Mouse (Mus musculus) right cerebral cortex, postnatal 36 days (tissue): ENCODE measurements around the gene Prpsap1.

Experiments used
- DNase-seq, 2 experiments: peaks; one replicate each; pipeline ENCODE4 v3.0.0; 2022; ENCODE audit warnings: low spot score in 2 of 2, mixed read lengths in 1 of 2

Prpsap1 gene

DNA sequence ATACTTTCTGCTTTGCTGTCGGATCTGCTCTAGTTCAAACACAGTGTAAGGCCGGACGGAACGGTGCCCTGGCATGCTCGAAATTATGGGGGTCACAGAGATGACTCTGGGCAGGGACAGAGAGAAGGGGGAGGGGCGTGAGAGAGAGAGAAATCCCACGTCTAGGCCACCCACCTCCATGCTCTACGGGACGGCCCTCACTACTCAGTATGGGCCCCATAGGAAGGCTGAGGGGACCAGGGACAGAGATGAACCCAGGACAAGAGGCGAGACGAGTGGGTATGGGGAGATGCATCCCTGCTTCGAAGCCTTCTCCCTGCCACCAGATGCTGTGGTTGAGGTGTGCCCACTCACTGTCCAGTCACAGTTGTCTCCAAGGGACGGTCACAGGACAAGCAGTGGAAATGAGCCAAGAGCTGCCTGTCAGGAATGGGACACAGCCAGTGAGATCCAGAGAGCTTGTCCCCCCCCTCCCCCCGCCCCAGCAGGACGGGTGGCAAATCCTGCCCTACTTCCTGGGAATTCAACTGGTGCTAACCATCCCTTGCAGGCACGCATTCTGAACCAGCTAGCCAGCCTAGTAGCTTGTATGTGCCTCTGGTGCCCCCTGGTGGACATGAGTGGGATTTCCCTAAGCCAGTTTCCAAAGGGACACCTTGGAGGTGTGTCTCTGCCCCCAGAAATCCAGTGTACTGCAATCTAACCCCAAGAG is 48.2 kb downstream of the Prpsap1 start:
- DNase-seq, result peak; percentile 84 to 86

DNA sequence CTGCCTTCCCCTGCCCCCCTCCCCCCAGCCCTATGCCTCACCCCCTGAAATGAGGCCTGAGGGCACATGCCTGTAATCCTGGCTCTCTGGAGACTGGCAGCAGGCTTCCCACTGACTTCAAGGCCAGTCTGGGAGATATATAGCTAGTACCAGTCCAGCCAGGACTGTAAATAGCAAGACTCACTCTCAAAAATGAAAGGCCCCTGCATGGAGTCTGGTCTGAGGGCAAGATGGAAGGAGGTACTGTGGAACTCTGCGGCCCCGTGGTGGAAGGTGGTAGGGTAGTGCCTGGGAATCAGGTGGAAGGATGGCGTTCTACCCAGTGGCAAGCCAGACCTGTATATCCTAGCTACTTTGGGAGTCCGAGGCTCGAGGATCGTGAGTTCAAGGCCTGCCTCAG is 50.1 kb downstream of the Prpsap1 start:
- no peak for DNase-seq

GRCm38 (mm10) chr11:116443311-116443710 is 50.7 kb downstream of the Prpsap1 start:
- no peak for DNase-seq

DNA sequence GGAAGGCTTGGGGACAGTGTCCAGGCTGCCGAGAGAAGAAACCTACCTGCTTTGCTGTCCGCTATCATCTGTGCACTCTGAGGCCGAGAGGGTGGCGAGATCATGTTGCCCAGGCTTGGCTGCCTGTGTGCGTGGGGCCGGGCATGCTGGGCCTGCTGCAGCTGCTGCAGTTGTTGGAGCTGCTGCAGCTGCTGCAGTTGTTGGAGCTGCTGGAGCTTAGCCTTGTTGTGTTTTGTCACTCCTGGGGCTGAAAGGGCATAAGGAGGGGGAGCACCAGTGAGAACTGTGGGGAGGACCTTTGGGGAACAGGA is 51.2 kb downstream of the Prpsap1 start:
- no peak for DNase-seq

GRCm38 (mm10) chr11:116442129-116442866 is 51.7 kb downstream of the Prpsap1 start:
- no peak for DNase-seq

DNA sequence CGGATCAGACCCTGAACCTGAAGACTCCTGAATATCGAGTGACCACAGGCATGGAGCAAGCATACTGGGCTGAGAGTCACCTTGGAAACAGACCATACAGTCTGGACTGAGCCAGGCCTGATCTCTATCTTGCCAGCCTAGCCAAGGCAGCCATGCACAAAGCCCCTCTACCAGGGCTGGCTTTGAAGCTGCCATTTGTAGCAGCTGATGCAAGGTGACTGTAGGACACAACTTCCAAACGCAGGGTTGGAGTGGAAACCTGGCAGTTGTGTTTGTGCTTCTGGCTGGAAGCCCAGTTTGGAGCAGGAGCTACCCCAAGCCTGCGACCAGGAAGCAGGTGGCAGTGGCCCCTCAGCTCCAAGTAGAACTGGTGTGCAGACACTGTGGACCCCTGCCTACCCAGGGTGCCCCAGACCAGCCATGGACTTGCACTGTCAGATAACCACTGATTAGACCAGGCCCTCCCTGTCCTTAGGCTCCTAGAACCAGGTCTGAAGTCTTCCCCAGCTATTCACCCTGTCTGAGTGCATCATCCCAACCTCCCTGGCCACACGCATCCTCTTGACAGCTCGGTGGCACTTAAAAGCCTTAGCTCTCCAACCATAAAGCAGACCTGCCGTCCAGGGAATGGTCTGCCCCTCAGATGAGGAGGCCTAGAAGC is 53.5 kb downstream of the Prpsap1 start:
- DNase-seq, result no peak

DNA sequence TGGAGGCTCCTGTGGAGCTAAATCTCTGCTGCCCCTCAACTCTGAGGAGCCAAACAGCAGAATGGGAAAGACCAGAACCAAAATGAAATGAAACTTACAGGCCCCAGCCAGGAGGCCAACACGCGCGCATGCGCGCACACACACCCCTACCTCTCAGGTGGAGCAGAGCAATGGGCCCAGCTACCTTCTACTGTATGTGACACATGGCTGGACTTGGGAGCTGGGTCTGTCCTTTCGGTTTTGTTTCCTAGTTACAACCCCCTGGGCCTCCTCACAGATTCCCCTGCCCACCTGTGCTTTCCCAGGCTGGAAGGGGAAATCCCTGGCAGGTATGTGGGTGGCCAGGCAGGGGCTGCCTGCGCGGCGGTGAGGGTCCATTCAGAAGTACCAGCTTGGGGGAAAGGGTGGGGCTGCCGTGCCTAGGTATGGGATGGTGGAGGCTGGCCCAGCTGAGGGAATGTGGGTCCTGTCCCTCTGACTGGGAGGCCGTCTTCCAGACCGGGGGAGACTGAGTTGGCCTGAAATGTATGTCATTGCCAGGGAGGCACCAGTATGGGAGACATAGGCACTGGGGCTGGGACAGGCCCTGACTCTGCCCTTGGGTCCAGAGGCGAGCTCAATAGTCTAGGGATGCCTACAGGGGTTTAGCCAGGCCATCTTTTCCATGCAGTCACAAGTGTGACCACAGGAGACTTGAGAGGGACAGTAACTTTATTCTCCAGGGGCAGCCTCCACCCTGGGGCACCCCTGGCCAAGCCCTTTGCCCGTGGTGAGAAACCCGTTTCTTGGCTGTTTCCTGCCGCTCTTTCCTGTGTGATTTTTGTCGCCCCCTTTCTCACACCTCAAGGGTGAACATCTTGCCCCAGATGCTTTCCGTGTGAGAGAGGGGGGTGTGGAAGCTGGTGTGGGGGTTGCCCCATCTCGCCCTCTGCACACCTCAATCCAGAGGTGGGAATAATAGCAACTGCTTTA is 54.4 kb downstream of the Prpsap1 start:
- DNase-seq, result no peak

- DNase-seq, result no peak
Observed at GRCm38 (mm10) chr11:116437541-116437940, 56.5 kb downstream of the Prpsap1 start.

DNA sequence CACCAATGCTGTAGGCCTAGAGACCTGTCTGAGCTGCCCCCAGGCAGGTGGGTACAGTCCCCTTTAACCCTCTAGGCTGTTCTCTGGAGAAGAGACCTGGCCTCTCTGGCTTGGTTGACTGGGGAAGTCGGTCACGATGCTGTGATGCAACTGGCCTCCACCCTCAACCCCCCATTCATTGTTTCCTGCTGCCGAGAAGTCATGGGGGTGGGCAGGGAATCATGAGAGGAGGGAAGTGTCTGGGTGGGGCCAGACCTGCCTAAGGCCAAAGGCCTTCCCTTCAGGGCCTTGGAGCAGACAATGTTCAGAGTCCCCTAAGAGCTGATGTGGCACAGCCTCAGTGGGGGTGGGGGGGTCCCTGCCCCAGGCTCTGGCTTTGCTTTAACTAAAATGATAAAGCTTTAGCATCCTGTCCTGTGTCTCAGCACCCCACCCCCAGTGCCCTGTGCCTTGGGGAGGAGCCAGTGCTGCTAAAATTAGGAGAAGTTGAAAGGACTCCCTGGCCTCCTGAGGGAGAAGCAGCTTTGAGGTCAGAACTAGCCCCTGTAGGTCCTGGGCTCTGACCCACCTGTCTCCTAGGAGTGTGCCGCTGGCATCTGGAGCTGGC is 57.2 kb downstream of the Prpsap1 start:
- no peak for DNase-seq

DNA sequence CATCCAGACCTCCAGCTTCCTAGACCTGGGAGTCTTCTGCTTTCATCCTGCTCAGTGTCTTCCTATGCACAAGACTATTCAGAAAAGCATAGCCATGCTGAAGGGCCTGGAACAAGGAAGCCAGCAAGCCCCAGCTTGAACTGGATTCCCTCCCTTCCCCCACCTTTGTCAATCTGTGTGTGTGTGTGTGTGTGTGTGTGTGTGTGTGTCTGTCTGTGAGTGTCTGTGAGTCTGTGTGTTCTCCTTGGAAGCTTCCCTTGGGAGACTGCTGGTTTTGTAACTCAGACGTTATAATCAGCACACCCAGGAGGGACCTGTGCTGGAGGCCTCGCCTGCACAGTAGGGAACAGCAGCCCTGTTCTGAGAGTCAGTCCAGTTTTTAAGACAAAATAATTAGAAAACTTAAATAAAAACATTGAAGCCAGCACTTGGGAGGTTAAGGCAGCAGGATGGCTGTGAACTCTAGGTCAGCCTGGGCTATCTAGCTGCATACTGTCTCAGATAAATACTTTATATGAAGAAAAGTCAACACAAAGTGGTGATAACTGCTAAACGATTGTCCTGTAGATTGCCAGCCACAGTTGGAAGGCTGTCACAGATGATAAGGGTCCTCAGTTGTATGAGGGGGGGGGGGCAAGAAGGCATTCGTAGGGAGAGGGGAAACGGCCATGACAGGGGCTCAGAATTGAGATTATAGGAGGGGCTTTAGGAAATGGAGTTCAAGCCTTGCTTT is 57.8 kb downstream of the Prpsap1 start:
- DNase-seq, result no peak

GRCm38 (mm10) chr11:116434967-116435752 is 58.8 kb downstream of the Prpsap1 start:
- no peak for DNase-seq

GRCm38 (mm10) chr11:116434287-116434966 is 59.6 kb downstream of the Prpsap1 start:
- peak; percentile 41 for DNase-seq

DNA sequence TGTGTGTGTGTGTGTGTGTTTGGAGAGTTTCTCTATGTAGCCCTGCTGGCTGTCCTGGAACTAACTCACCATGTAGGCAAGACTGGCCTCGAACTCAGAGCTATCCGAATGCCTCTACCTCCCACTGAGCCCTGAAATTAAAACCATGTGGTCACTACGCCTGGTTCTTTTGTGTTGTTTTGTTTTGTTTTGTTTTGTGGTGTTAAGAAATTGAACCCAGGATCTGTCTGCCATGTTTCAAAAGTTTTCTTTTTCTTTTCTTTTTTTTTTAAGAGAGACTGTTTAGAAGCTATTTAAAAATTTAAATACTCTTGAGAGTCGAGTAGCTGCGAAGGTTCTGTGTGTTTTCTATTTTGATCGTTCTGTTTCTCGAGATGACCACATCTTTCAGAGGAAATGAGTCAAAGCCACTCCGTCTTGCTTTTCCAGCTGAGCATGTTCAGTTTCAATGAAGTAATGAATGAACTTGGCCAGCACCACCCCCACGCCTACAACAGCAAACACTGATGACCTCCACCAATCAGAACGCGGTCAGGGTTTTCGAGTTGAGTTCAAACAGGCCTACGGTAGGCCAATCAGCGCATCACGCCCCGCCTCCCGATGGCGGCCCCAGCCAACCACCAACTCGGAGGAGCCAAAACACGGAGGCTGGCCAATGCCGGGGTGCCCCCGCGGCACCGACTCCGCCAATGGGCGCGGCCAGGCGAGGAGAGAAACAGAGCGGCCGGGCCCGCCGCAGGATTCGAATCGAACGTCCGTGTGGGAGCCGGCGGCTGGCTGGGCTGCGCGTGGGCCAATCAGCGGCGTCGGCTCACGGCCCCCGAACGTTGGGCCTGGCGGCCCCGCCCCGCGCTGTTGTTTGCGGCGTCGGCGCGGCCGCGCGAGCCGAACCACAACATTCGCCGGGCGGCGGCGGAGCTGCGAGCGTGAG is 60.4 kb downstream of the Prpsap1 start, which contains the start of gene Ubald2:
Ubald2 (plus strand) TSS at position 739 of the 931 bp plus-strand sequence.
- peak; percentile 99 for DNase-seq

DNA sequence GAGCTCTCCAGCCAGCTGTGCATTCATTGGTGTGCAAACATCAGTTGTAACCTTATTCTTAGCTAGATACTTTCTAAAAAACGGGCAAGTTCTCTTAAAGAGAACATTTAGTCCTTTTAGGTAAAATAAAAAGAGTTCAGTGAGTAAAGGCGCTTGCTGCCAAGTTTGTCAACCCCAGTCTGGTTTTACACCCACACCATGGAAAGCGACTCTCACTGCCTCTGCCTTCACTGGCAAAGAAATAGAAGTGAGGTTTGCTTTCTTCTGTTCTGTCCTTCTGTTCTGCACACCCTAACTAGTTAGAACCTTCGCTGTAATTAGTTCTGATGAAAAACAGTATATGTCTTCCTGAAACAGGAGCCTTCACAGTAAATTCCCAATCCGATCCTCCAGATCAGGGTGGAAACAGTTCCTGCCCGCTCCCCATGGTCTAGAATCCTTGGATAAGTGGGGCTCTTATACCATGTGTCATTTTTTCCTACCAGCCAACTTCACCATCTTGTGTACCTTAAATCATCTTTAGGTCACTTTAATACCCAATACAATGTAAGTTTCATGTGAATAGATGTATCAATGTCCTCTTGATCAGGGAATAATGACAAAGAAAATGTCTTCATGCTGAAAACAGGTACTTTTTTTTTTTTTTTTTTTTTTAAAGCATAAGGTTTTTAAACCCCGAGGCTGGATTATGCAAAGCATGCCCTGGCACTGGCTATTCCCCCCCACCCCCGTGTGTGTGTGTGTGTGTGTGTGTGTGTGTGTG is 61.2 kb downstream of the Prpsap1 start:
- peak; percentile 61 to 64 for DNase-seq

DNA sequence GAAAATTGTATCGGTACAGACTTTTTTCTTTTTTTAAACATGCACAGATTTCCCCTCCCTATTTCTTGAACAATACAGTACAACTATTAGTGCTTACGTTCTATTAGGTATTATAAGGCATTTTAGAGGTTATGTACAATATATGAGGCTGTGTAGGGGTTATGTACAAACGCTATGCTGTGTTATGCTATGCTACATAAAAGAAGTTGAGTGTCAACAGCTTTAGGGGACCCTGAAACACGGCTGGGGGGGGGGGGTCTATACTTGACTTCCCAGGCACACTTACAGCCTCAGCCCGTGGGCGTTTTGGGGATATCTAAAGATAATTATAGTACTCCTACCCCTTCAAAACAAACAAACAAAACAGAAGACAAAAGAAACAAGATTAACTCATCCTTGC is 61.9 kb downstream of the Prpsap1 start:
- no peak for DNase-seq

DNA sequence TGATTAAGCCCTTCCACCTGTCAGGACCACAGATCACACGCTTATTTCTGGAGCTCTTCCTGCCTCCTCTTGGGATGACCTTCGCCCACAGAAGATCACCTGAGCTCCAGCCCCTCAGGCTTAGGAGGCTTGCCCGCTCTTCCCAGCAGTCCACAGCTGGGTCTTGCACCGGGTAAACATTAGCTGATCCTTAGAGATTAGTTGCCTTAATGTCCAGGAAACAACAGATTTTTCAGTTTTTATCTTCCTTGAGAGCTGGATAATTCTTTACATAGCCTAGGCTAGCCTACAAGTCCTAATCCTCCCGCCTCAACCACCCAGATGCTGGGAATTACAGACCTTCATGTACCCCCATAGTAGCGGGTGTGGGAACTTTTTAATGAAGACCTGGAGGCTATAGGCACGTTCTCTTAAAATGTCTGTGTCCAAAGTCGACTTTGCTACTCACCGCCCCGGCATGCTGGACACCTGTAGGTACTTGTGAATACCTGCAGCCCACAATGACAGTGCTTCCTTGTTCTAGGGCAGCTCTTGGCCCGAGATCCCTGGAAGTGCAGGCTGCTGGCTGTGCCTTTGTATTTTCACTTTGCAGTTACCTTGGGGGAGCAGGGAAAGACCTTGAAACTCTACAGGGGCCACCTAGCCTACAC is 62.4 kb downstream of the Prpsap1 start:
- no peak for DNase-seq
